Mouse (Mus musculus) ES-E14 (cell line): Measurements from ENCODE around the gene Lypd6b.

ENCODE experiments used
- CHD2 ChIP-seq: IDR thresholded peaks from 2 replicates; pipeline ENCODE4 v1.6.1; 2014; ENCODE audit warnings: mild to moderate bottlenecking, low read depth, low read length, inconsistent platforms
- ZC3H11A ChIP-seq: IDR thresholded peaks from 2 replicates; pipeline ENCODE4 v1.6.1; 2012; ENCODE audit warnings: low read depth, mild to moderate bottlenecking, inconsistent platforms, low read length, borderline replicate concordance

GRCm38 (mm10) chr2:49979991-49980390, 192.5 kb downstream of the Lypd6b start:
- TF ChIP-seq ZC3H11A (no peak), CHD2 (no peak)
